Mouse (Mus musculus): ENCODE results near the gene 4921517D22Rik.
"Not testable (repeated sequence)": the region's sequence is repeated elsewhere in the genome, so short reads cannot be mapped to it uniquely, and the experiment has no call there.

4921517D22Rik gene

GRCm38 (mm10) chr13:59694008-59694407, at the start of gene 4921517D22Rik:
4921517D22Rik (minus strand) TSS chr13:59694108.
- in situ Hi-C loops (cut with MboI, MseI): no loop called here

DNA sequence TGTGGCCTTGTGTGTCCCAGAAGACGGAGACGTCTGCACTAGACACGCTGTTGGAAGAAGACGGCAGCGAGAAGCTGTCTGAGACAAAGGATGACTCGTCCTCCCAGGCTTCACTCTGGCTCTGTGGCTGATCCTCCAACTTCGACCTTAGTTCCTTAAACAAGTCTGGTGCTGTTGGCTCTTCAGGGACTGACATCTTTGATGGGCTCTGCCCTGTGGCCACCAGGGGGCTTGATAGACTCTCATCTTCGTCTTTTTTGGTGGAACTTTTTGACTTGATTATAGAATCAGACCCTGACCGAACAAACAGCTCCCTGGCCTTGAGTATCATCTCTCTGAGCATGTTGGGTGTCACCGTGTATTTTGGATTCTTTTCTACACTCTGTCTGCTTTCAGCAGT, 47.8 kb upstream of the 4921517D22Rik start:
- in situ Hi-C loops (cut with MboI, MseI): no loop called here

DNA sequence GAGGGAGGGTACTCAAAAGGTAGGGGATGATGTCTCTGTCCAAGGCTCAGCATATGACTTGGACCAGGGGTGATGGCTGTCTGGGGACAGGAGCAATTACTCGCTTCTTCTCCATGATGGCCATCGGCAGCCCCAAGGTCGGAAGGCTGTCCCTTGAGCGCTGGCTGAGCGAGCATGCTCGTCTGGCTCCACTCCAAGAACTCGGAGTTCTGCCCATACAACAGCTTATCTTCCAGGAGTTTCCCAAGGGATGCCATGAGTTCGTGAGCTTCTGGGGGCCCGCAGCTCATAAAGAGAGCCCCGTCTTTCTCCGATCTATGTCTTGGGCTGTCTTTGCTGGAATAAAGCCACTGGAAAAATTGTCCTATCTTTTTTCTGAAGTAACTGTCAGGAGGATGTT, 47.2 kb upstream of the 4921517D22Rik start:
- in situ Hi-C loops (cut with MboI, MseI): no loop called here

DNA sequence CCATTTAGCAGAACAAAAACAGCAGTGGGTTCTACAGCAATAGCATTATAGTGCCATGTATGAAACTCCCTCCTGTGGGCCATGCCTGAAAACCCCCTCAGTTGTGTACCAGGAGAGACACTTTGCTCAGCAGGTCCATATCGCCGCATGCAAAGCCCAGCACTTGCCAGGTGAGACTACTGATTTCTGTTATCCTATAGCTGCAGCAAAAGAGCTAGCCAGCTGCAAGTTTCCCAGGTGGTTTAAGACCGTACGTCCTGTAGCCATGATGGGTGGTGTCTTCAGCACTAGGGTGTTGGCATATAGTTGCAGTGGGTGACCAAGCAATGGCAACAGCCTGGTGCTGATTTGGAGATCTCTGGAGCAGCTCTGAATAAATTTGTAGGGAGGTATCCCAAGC, 45.5 kb upstream of the 4921517D22Rik start:
- in situ Hi-C loops (cut with MboI, MseI): no loop called here

DNA sequence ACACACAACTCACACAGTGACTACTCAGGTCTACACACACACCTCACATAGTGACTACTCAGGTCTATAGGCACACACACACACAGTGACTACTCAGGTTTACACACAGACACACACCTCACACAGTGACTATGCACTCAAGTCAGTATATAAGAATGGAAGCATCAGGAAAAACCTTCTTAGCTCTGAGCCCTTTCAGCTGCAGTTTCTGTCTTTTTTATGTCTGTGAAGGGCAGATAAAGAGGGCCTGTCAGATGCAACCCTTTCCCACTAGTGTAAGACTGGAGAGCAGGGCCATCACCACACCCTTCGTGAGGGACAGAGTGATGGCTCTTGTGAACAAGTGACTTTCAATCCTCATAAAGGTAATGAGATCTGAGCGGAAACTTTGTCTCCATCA, 44.5 kb upstream of the 4921517D22Rik start:
- in situ Hi-C loops (cut with MboI, MseI): no loop called here

GRCm38 (mm10) chr13:59735190-59735589, 41.3 kb upstream of the 4921517D22Rik start:
- in situ Hi-C loops (cut with MboI, MseI): no loop called here

DNA sequence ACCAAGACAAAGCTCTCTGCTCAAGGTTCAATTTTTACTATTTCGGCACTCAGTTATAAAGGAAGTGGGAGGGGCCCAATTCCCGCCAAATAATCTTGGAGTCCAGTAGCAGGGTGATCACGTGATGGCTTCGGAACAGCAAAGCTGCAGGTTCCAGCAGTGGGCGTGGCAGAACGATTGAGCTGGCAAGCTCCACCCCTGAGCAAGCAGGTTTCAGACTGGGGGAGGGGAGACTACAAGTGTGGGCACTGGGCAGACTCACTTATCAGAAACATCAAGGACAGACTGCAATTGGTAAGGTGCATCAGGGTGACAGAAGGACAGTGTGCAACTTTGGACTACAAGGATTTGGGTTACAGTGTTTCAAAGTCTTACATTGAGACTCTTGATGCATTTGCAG, 40.4 kb upstream of the 4921517D22Rik start:
- in situ Hi-C loops (cut with MboI, MseI): not testable (repeated sequence)

DNA sequence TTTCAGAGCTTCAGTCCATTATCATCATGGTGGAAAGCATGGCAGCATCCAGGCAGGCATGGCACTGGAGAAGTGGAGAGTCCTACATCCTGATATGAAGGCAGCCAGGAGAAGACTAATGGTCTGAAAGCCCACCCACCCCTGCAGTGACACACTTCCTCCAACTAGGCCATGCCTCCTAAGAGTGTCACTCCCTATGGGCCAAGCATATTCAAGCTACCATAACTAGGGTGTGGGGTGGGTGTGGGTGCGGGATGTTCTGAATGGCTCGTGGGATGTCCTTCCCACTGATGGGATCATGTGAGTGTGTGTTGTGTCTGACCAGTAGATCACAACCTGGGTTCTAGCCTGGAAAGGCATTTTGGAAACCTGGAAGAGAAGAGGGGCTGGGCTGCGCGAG, 40.0 kb upstream of the 4921517D22Rik start:
- in situ Hi-C loops (cut with MboI, MseI): no loop called here

- in situ Hi-C loops (cut with MboI, MseI): no loop called here
These were observed 37.7 kb upstream of the 4921517D22Rik start, which contains the start of gene Spata31d1d for GRCm38 (mm10) chr13:59731652-59732051. Spata31d1d (minus strand) TSS chr13:59731752.

DNA sequence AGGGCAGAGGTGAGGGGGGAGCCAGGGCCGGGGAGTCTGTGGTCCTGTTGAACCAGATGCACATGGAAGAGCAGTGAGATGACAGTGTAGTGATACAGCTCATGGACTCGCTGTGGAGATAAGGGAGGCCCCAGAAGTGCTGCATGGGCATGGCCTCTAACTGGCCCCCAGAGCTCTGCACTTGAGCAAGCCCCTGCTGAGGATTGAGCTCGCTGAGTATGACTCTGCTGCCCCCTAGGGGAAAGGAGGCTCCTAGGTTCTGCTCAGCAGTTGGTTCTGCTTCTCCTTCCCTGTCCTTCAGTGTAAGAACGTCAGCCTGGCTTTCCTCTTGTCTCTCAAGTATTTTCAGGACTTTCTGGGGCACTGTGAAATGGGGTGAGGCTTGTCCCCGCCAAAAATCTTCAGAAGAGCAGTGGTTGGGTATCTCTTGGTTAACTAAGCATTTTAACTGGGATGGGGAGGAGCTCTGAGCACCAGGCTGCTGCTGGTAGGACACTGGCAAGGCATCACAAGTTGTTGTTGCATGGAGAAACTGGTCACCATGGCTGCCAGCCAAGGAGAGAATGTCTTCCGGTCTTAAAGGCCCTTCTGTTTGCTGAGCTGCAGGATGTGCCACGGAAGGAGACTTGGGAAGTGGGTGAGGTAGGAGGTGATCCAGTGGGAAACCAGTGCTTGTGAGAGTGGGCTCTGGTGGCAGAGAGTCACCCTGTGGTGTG, 34.6 kb upstream of the 4921517D22Rik start:
- in situ Hi-C loops (cut with MboI, MseI): no loop called here

GRCm38 (mm10) chr13:59726139-59726867, 32.4 kb upstream of the 4921517D22Rik start:
- in situ Hi-C loops (cut with MboI, MseI): no loop called here

DNA sequence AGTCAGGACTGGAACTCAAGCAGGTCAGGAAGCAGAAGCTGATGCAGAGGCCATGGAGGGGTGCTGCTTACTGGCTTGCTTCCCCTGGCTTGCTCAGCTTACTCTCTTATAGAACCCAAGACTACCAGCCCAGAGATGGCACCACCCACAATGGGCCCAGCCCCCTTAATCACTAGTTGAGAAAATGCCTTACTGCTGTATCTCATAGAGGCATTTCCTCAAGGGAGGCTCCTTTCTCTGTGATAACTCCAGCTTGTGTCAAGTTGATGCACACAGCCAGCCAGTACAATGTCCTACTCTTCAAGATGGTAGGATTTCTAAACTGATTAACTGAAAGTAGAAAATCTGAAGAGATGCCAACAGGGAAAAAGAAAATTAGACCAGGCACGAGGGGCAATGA, 28.2 kb upstream of the 4921517D22Rik start:
- in situ Hi-C loops (cut with MboI, MseI): loop anchor here (5.0 kb wide), 1 partner anchor 40 kb away; no protein-coding TSS in a partner anchor

DNA sequence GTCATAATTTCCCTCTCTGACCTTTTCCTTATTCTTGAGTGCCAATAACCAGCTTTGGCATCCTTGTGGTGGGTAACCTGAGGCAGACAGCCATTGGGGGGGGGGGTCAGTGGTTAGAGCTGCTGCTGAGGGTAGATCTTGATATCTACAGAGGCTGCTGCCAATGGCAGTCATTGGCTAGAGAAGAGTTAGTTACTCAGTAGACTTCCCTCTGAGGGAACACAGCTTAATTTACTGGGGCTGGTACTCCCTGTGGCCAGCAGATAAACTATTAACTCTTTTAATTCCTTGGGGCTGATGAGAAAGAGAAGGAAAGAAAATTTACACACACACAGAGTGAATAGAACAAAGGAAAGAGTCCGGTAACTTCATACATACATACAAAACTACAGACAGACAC, 25.6 kb upstream of the 4921517D22Rik start:
- in situ Hi-C loops (cut with MboI, MseI): no loop called here

GRCm38 (mm10) chr13:59718857-59719440, 25.0 kb upstream of the 4921517D22Rik start:
- in situ Hi-C loops (cut with MboI, MseI): not testable (repeated sequence)

- in situ Hi-C loops (cut with MboI, MseI): no loop called here
These were observed 19.8 kb upstream of the 4921517D22Rik start for GRCm38 (mm10) chr13:59713710-59714109.

GRCm38 (mm10) chr13:59711984-59712383, 18.1 kb upstream of the 4921517D22Rik start, which contains the start of gene Spata31d1b:
Spata31d1b (plus strand) TSS chr13:59712284.
- in situ Hi-C loops (cut with MboI, MseI): not testable (repeated sequence)

DNA sequence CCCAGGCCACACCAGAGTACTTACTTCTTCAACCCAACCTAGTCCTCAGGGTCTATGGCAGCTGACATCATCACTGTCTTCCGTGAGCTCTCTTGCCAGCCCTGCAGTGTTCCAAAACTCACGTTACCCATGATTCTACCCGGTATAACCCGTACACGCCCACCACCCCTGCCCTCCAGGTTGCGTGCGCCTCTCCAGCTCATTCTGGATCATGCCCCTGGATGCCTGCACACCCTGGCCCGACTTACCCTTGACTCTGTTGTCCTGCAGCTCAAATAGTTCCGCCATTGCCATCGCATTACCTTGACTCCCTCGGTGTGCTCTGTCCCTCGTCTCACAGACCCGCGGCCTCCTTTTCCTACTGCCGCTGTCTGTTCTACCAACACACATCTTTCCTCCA, 16.3 kb upstream of the 4921517D22Rik start, which contains the start of gene Spata31d1a:
Gene Spata31d1a, minus strand, starts transcription at position 101 of the 400 bp plus-strand sequence.
- in situ Hi-C loops (cut with MboI, MseI): no loop called here

DNA sequence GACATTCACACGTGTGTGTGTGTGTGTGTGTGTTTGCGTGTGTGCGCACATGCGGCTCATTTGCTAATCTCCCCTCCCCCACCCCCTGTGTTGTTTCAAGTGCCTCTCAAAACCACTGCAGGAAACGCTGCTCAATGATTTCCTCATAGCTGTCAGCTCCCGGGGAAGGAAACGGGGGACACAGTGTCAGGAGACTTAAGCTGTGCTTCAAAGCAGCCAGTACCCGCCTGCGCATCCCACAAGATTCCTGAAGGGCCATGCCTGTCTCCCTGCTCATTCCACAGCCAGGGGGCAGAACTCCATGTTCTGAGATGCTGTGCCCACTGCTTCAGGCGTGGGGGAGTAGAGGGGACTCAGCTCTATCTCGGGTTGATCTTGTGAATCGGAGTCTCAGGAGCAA, 10.7 kb upstream of the 4921517D22Rik start:
- in situ Hi-C loops (cut with MboI, MseI): no loop called here

GRCm38 (mm10) chr13:59703514-59703913, 9.6 kb upstream of the 4921517D22Rik start:
- in situ Hi-C loops (cut with MboI, MseI): no loop called here

DNA sequence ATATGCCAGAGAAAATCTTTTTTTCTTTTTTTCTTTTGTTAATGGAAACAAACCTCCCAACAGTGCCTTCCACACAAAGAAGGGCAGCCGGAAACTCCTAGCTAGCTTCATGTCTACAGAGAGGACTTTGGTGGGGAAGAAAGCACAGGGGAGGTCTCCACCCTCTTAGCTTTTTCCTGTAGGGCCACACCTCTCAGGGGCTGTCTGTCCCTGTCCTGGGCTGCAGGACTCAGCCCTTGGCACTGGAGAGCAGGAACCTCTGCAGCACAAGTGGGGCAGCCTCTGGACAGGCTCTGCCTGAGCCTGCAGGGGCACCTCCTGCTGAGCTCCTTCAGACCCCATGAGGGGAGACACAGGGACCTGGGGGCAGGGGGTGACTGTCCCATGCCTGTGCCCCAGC, 6.2 kb upstream of the 4921517D22Rik start:
- in situ Hi-C loops (cut with MboI, MseI): not testable (repeated sequence)

DNA sequence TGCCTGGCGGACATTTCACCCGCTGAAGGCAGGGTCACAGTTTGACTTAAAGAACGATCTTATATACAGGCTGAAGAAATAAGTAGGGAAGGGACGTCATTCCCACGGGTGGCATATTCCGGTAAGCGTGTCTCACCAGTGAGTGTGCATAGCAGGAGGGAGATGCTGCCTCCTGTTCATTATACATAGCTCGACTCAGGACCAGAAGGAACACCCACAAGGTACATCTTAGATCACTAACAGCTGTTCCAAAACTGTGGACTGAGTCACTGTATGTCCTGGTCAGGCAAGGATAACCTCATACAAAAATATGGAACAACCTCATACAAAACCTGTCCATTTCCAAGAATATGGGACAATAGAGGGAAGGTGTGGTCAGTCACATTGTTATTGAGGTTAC, 5.2 kb upstream of the 4921517D22Rik start:
- in situ Hi-C loops (cut with MboI, MseI): no loop called here

DNA sequence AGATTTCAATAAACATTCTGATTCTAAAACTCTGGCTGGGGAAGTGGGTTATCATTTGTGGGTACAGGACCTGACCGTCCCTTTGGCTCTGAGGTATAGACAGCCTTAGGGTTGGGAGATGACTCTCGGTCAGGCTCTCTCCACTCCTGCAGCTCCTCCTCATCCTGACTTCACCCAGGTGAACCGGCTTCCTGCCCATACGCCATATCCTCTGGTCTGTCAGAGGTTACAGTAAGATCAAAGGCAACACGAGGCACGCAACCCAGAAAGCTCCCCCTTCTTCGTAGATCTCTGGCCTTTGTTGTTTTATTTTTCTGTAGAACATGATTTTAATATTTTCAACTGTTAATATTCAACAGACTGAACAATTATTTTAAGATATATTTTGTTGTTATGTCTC, 1.9 kb upstream of the 4921517D22Rik start:
- in situ Hi-C loops (cut with MboI, MseI): no loop called here

Data from regulatory T cell (primary cell).